Mouse (Mus musculus) liver, embryonic 14.5 days (tissue): Measurements from ENCODE around the gene Pknox2. TPM values are rescaled to one million over a fixed set of nuclear protein-coding genes. Genes with fewer than 3 reads are reported as not detected.

Experiments used
- ATAC-seq: fragments of 200-750 bp; cut with Nextera tagmentation; 2 replicates; pipeline ENCODE4 v1.8.0; 2017; ENCODE audit warnings: moderate number of reproducible peaks, mild to moderate bottlenecking, moderate library complexity; ENCODE audit not compliant: insufficient read depth
- DNase-seq, 3 experiments: peaks; one replicate each; pipeline ENCODE4 v3.0.0-alpha.2; 2012 to 2013; ENCODE audit warnings: low read depth in 3 of 3, low spot score in 3 of 3
- H3K27ac ChIP-seq: fragments of 300-500 bp; sonication (generic); 2 replicates; pipeline ENCODE4 v1.5.1; 2014; ENCODE audit warnings: moderate library complexity, mild to moderate bottlenecking, control low read depth, inconsistent platforms
- H3K27me3 ChIP-seq: fragments of 300-500 bp; sonication (generic); 2 replicates; pipeline ENCODE4 v1.6.1; 2014; ENCODE audit warnings: mild to moderate bottlenecking, low read length, moderate library complexity; ENCODE audit not compliant: control insufficient read depth, insufficient read depth
- H3K36me3 ChIP-seq: fragments of 300-500 bp; sonication (generic); replicated peaks from 2 replicates; pipeline ENCODE4 v1.6.1; 2014; ENCODE audit warnings: low read depth; ENCODE audit not compliant: control insufficient read depth, insufficient read depth
- H3K4me1 ChIP-seq, 2 experiments: fragments of 200-500 bp in 1 of 2; fragments of 300-500 bp in 1 of 2; sonication (generic) in 1 of 2; replicated peaks; 2 replicates each; pipeline ENCODE4 v1.6.1; 2012 to 2014; ENCODE audit warnings: antibody characterized with exemption in 1 of 2, inconsistent platforms in 1 of 2, low read length in 1 of 2; ENCODE audit not compliant: control insufficient read depth in 2 of 2, insufficient read depth in 2 of 2
- H3K4me2 ChIP-seq: fragments of 300-500 bp; sonication (generic); 2 replicates; pipeline ENCODE4 v1.6.1; 2014; ENCODE audit warnings: low read depth, mild to moderate bottlenecking, control low read depth, moderate library complexity
- H3K4me3 ChIP-seq, 2 experiments: fragments of 200-500 bp in 1 of 2; fragments of 300-500 bp in 1 of 2; sonication (generic) in 1 of 2; 2 replicates each; pipeline ENCODE4 v1.5.1; 2012 to 2014; ENCODE audit warnings: low read depth in 2 of 2, low read length in 2 of 2, mild to moderate bottlenecking in 2 of 2, control low read depth in 1 of 2, inconsistent platforms in 1 of 2, moderate library complexity in 1 of 2; ENCODE audit not compliant: insufficient read depth in 1 of 2
- H3K9ac ChIP-seq: fragments of 300-500 bp; sonication (generic); replicated peaks from 2 replicates; pipeline ENCODE4 v1.6.1; 2014; ENCODE audit warnings: mild to moderate bottlenecking, control low read depth, moderate library complexity
- H3K9me3 ChIP-seq: fragments of 300-500 bp; sonication (generic); 2 replicates; pipeline ENCODE4 v1.6.1; 2016; ENCODE audit warnings: low read length, mixed read lengths; ENCODE audit not compliant: control insufficient read depth
- CTCF ChIP-seq: IDR thresholded peaks from 2 replicates; pipeline ENCODE4 v1.5.1; 2016; ENCODE audit warnings: antibody characterized with exemption, low read depth, control low read depth
- EP300 ChIP-seq: IDR thresholded peaks from 2 replicates; pipeline ENCODE4 v1.6.1; 2016; ENCODE audit warnings: antibody characterized with exemption, low read depth
- WGBS: fragments of 180-500 bp; shearing (Covaris S2); extraction: QIAGEN DNeasy Blood & Tissue Kit; methylation state at CpG from one replicate; pipeline ENCODE4 v1.1.7; 2014; ENCODE audit not compliant: insufficient replicate concordance; 5-methylcytosine and 5-hydroxymethylcytosine counted together
- polyA plus RNA-seq, 2 experiments: library from polyadenylated mRNA; depleted of rRNA in 1 of 2; stranded (reverse) in 1 of 2; unstranded in 1 of 2; fragments of >200 nt; fragmentation: Nextera tagmentation in 1 of 2; extraction: Ambion mirVana in 1 of 2; gene quantifications; 2 replicates each; pipeline versions ENCODE4 v1.2.1 to v1.2.3; 2012 to 2014

Gene Pknox2
- polyA plus RNA-seq, 2 experiments: 0.08 to 0.18 TPM

DNA sequence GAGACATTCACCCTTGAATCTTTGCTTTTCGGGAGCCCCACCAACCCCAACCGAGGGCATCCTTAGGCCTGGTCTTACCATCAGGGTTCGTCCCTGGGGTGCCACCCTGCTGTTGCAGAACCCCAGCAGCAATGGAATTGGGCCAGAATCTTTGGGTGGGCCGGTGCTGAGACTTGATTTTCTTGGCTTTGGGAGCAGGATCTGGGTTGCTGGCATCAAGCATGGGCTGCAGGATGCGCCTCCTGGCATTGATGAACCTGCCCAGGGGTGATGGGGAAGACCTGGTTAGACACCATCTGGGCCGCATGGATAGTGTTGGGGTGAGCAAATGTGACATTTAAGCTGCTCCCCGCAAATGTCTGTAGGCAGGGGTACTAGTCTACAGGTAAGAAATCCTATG, 253.0 kb downstream of the Pknox2 start:
- TF ChIP-seq CTCF (no peak), EP300 (no peak)
- Histone ChIP-seq H3K4me3 (no peak overlapping the region), H3K9me3 (no peaks in the 10 kb centered on the region), H3K27ac (no peak overlapping the region), H3K9ac (no peak overlapping the region), H3K4me1 (no peaks in the 10 kb centered on the region), H3K4me2 (no peak overlapping the region), H3K36me3 (no peaks in the 10 kb centered on the region), H3K27me3 (no peaks in the 10 kb centered on the region)
- ATAC-seq (no peak), DNase-seq (no peak)
- 58% methylated on average over 7 of the region's 7 CpGs for WGBS

DNA sequence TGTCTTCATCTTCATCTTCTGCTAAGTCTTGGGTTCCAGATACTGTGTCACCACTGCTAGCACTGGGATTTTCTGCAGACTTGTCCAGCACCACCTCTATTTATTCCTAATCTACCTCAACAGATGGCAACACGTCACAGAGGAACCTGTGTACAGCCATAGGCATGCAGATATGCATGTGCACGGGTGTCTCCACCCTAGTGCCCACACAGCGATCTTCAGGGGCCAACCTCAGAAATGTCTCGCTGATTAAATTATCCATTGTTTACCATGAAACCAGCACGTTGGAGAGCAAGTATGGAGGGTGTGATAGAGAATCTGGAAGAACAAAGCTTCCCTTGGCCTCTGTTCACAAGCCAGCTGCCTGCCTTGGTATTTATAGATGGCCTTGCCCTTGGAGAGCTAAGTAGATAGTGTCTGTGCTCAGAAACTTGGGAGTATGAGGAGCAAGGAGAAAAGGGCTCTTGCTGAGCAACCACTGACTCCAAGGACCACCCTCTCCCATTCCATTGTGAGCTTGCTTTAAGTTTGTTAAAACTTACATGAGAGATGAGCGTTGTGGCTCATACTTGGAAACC, 253.7 kb downstream of the Pknox2 start:
- TF ChIP-seq EP300 (0 out of 2 replicates have a peak, but pooled peaks have one; percentile 20), CTCF (no peak)
- H3K9ac ChIP-seq: no peak overlapping the region
- no peaks in the 10 kb centered on the region for H3K9me3 ChIP-seq
- no peak overlapping the region for H3K4me3 ChIP-seq
- H3K36me3 ChIP-seq: no peaks in the 10 kb centered on the region
- no peak overlapping the region for H3K27ac ChIP-seq
- no peak overlapping the region for H3K4me2 ChIP-seq
- peak; percentile 63 for ATAC-seq
- WGBS: 34% methylated on average over 6 of the region's 6 CpGs
- no peaks in the 10 kb centered on the region for H3K4me1 ChIP-seq
- no peaks in the 10 kb centered on the region for H3K27me3 ChIP-seq
- peak in 1 of 3 experiments; percentile 9 for DNase-seq

DNA sequence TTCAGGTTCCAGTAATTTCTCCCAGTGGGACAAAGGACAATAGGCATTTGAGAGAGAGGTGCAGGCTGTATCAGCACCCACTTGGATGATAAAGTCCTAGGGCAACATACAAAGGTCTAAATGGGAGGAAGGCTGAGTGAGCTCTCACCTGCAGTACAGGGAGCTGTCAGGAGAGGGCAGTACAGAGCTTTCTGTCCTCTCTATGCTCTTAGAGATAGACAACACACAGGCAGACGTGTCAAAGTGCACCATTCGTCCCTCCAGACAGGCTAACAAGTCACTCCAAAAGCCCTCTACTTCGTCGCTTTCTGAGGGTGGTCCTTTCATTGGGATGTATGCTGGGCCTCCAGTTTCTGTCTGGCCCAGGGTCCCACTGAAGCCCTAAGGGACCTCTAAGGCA, 256.7 kb downstream of the Pknox2 start:
- no peaks in the 10 kb centered on the region for H3K9me3 ChIP-seq
- ATAC-seq (no peak), DNase-seq (peak in 1 of 3 experiments; percentile 7)
- H3K27ac ChIP-seq: no peak overlapping the region
- WGBS: 20% methylated on average over 4 of the region's 4 CpGs
- no peaks in the 10 kb centered on the region for H3K4me1 ChIP-seq
- H3K4me3 ChIP-seq: no peak overlapping the region
- no peak overlapping the region for H3K4me2 ChIP-seq
- TF ChIP-seq EP300 (no peak), CTCF (peak; percentile 72)
- H3K27me3 ChIP-seq: no peaks in the 10 kb centered on the region
- no peak overlapping the region for H3K9ac ChIP-seq
- no peaks in the 10 kb centered on the region for H3K36me3 ChIP-seq

DNA sequence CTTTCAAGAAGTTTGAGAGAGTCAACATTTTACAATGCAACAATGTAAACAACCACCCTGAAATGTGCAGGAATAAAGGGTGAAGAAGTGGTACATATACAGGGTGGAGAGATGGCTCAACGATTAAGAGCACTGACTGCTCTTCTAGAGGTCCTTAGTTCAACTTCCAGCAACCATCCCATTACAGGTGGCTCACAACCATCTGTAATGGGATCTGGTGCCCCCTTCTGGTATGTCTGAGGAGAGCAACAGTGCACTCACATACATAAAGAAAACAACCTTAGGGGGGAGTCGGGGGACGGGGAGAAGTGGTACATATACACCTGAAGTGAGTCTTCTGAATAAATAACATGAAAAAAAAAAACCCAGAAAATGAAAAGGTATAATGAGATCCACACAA, 262.0 kb downstream of the Pknox2 start:
- no peaks in the 10 kb centered on the region for H3K9me3 ChIP-seq
- H3K4me1 ChIP-seq: no peaks in the 10 kb centered on the region
- no peaks in the 10 kb centered on the region for H3K36me3 ChIP-seq
- no peaks in the 10 kb centered on the region for H3K27me3 ChIP-seq
- WGBS: 38% methylated on average over 3 of the region's 3 CpGs
- DNase-seq (no peak), ATAC-seq (no peak)
- H3K9ac ChIP-seq: no peak overlapping the region
- H3K4me3 ChIP-seq: no peak overlapping the region
- no peak overlapping the region for H3K4me2 ChIP-seq
- TF ChIP-seq EP300 (no peak), CTCF (peak; percentile 50)
- no peak overlapping the region for H3K27ac ChIP-seq

DNA sequence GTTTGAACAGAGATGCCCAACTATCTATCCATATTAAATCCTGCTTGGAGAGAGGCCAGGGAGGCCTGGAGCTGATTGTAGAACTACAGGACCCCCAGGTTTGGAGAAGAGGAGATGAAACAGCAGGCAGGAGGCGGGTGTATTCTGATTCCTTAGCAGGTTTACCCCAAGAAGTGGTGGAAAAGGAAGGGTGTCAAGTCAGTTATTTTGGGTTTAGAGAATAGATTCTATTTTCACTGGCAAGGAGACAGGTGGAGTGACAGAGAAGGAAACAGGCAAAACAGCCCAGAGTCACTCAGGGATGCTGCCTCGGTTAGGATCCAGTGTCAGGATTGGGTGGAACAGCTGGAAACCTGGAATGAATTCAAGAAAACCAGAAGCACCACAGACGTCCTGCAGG, 263.6 kb downstream of the Pknox2 start:
- Histone ChIP-seq H3K4me1 (no peaks in the 10 kb centered on the region), H3K9me3 (no peaks in the 10 kb centered on the region), H3K27me3 (no peaks in the 10 kb centered on the region), H3K4me2 (no peak overlapping the region), H3K36me3 (no peaks in the 10 kb centered on the region), H3K27ac (no peak overlapping the region), H3K9ac (no peak overlapping the region), H3K4me3 (no peak overlapping the region)
- WGBS: 36% methylated on average over 3 of the region's 3 CpGs
- TF ChIP-seq CTCF: no peak
- no peak for TF ChIP-seq EP300
- no peak for ATAC-seq
- no peak for DNase-seq
